Mouse (Mus musculus): ENCODE results near the gene Sec24a.
"Not testable (repeated sequence)": the region's sequence is repeated elsewhere in the genome, so short reads cannot be mapped to it uniquely, and the experiment has no call there.

Sec24a gene

GRCm38 (mm10) chr11:51759941-51760657 lies 3.3 kb downstream of the Sec24a start:
- no peak for DNase-seq (ENCODE audit: low spot score)

DNA sequence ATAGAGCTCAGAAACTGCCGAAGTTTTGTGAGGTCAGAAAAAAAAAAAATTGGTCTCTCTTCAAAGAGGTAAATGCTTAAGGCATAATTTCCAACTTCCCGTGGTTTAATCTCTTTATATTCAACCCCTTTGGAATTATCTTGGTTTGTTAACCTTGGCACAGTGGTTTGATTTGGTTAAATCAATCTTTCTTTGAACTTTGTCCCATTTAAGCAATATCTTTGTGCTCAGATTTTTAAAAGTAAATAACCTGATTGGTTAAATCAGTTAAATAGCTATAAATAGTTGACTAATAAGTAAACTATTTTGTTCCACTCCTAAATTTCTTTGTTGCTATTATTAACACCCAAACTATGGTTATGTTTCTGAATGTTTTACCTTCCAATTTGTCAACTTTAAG lies 4.2 kb downstream of the Sec24a start:
- DNase-seq (ENCODE audit: low spot score) = no peak

- not testable (repeated sequence) for DNase-seq (ENCODE audit: low spot score)
These were observed 5.2 kb downstream of the Sec24a start for GRCm38 (mm10) chr11:51758207-51758606.

DNA sequence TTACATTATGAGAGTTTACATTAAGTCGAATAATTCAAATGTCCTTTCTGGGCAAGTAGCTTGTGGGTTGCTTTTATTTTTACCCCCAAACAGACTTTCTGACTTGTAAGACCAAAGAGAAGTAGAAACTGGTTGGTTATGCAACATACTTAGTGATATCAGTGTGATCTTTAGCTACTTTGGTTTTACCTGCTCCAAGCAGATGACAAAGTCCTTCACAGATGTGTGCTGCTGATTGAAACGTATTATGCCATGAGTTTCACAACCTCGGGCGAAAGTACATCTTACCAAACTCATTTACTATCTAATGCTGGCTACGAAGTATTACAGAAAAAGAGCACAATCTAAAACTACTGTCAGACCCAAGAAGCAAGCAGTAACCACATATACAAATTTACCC lies 5.8 kb downstream of the Sec24a start:
- DNase-seq (ENCODE audit: low spot score) = no peak

GRCm38 (mm10) chr11:51757023-51757422 lies 6.4 kb downstream of the Sec24a start:
- no peak for DNase-seq (ENCODE audit: low spot score)

- peak; percentile 92 for DNase-seq (ENCODE audit: low spot score)
These were observed 7.1 kb downstream of the Sec24a start for GRCm38 (mm10) chr11:51756352-51756771.

- DNase-seq (ENCODE audit: low spot score) = peak; percentile 73
These were observed 7.7 kb downstream of the Sec24a start for GRCm38 (mm10) chr11:51755621-51756311.

DNA sequence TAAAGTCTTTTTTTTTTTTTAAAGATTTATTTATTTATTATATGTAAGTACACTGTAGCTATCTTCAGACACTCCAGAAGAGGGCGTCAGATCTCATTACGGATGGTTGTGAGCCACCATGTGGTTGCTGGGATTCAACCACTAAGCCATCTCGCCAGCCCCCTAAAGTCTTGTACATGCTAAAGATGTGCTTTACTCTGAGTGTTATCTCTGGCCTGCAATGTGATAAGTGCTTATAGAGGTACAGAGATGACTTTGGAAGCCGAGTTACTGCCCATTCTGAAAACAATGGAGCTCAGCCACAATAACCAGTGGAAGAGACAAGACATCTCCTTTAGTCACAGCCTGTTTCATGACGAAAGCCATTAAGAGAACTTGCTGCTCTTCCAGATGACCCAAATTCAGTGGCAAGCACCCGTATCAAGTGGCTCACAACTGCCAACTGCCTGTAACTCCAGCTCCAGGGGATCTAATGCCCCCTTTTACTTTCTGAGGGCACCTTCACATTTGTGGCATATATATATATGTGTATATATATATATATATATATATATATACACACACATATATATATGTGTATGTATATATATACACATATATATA lies 11.7 kb downstream of the Sec24a start:
- DNase-seq (ENCODE audit: low spot score) = not testable (repeated sequence)

DNA sequence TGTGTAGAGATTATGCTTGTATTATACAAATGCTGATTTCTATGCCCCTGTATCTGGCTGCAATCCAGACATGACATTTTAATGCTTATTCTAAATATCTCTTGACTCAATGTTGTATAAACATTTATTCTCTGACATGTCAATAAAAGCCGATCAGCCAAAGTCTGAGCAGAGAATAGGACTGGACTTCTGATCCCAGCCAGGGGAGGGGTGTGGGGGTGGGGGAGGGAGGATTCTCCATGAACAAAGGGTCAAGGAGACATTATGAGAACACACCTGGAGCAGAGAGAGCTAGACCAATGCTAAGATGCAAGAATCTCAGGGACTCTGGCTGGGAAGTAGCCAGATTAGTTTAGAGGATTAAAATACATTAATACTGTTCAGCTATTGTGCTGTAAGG lies 17.3 kb downstream of the Sec24a start:
- DNase-seq (ENCODE audit: low spot score) = no peak

DNA sequence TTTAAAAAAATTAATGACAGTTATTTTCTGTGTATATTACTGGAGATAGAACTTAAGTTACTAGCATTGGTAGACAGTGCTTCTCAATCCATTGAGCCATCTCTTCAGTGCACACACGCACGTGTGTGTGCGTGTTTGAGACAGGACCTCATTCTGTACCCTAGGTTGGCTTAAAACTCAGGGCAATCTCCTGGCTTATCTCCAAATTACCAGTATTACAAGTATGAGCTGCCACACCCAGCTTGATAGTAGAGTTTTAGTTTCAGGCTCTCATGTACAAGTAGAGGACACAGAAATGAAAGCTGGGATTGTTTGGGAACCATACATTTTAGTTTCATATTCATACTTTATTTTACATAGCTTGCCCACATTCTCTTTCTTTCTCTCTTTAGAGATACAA lies 22.7 kb downstream of the Sec24a start:
- no peak for DNase-seq (ENCODE audit: low spot score)

DNA sequence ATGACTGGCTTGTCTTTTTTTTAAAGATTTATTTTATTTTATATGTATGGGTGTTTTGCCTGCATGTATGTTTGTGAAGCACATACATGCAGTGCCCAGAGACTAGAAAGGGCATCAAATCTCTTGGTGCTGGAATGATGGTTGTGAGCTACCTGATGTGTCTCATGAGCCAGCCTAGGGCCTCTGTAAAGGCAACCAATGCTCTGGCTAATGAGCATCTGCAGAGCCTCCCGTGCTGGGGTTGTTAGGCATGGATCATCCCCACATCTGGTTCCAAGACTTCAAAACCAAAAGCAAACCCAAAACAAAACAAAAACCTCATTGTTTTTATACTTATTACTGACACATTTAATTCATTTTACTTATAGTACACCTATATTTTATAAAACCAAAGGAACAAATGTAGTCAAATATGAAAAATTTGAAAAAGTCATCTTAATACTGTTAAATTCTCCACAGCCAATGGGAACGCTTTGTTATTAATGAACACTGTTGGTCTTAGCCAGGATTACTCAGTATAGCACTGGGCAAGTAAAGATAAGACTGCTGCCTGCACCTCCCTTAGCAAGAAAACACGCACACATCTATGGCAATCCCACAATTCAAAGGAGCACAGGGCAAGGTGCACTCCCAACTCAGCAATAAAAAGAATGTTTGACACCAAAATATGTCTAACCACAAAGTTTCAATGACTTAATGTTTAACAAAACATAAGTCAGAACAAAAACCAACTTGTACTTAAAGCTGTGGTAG lies 24.6 kb downstream of the Sec24a start:
- no peak for DNase-seq (ENCODE audit: low spot score)

- not testable (repeated sequence) for DNase-seq (ENCODE audit: low spot score)
These were observed 29.2 kb downstream of the Sec24a start for GRCm38 (mm10) chr11:51734218-51734617.

DNA sequence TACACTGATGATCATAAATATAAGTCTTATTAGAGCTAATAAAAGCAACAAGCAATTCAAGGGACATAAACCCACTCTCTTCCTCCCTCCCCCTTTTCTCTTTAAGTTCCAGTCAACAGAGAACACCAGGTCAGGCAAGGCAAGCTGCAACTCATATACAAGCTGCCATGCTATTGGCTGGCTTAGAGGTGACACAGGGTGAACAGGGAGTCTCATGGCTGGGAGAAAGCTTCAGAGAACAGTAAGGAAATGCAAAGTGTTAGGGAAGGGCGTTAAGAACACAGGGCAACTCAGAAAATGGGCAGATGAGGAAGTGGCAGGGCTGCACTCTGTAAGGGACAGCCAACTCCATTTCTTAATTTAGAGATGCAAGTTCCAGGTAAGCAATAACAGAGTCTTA lies 30.6 kb downstream of the Sec24a start:
- no peak for DNase-seq (ENCODE audit: low spot score)

DNA sequence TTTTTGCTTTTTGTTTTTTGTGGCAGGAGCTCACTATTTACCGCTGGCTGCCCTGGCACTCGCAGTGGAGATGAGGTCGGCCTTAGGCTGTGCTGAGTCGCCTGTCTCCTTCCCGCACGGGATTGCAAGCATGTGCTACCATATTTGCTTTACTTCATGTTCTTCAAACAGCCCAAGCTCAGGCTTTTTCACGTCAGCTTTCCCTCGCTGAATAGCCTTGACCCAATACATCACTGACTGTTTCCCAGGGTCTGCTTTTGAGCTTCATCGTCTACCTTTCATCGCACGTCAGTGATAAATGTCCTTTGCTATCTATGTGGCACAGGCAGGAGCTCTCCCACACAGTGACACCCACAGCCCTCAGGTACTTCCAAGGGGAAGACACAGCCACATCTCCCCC lies 42.4 kb downstream of the Sec24a start:
- no peak for DNase-seq (ENCODE audit: low spot score)

DNA sequence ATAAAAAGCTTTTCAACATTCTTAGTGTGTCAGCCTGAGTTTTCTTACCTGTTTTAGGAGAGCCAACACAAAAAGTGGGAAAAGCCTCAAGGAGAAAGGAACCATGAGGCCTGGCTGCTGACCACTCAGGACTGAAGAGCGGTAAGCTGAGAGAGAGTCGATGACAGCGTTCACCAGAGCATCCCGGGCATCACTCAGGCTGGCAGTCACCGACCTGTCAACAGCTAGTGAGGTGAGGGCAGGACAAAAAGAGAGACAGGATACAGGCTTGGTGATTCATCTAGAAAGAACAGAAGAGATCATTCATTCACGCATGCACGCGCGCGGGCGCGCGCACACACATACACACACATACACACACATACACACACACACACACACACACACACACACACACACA lies 56.4 kb downstream of the Sec24a start:
- DNase-seq (ENCODE audit: low spot score) = no peak

DNA sequence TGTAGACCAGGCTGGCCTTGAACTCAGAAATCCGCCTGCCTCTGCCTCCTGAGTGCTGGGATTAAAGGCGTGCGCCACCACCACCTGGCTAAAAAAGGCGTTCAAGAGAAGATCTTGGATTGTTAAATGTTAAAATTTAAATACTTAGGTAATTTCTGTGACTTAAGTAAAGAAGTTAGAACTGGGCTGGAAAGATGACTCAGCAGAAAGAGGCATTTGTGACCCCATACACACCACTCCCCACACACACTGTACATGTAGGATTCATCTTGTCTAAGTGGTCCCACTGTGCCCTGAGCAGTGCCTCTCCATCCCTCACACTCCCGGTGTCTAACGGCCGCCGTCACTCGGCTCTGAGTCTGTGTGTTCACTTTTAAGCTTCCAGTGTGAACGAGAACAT lies 57.0 kb downstream of the Sec24a start:
- no peak for DNase-seq (ENCODE audit: low spot score)

DNA sequence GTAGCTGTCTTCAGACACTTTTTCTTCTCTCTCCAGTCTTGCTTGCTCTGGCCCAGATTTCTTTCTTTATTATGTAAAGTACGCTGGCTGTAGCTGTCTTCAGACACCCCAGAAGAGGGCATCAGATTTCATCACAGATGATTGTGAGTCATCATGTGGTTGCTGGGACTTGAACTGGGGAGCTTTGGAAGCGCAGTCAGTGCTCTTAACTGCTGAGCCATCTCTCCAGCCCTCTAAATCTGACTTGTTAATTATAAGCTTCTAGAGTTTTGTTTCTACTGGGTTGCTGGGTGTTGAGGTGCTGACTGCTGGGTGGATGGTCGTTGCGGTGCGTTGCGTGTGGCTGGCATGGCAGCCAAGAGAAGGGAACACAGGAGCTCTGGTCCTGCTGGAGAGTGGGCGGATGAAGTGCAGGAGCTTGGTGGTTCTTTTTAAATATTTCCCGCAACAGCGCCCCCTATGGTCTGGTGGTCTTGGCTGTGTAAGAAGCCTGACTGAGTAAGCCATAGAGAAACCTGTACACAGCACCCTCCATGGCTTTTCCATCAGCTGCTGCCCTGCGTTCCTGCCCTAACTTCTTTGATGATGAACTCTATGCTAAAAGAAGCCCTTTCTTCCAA lies 59.9 kb downstream of the Sec24a start:
- peak; percentile 68 for DNase-seq (ENCODE audit: low spot score)

DNA sequence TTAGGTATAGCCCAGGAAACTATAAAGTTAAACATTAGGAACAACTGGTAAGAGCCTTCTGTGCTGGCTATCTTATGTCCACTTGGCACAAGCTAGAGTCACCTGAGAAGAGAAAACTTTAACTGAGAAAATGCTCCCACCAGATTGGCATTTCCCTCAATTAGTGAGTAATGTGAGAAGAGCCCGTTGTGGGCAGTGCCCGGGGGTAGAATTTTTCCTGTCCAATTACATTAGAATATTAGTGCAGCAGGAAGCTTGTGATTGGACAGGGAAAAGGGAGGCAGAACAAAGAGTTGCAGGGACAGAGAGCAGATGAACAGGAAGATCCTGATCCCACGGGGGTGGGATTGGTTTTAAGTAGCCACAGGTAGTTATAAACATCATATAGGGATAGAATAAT lies 60.6 kb downstream of the Sec24a start:
- DNase-seq (ENCODE audit: low spot score) = no peak

DNA sequence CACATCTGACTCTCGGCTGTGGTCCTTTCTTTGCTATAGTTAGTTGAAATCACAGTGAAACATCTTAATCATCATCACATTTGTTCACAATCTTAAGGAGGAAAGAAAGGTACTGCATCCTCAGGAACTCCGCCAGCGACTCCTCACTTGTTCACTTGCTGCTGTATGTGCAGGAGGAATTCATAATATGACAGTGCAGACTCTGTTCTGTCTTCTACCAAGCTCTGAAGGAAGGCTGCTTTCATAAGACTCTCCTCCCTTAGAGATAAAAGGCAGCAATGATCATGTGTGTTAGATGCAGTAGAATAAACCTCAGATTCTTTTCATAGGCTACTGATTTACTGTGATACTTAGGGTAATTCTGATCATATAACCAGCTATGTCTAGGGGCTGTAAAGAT lies 68.5 kb downstream of the Sec24a start:
- no peak for DNase-seq (ENCODE audit: low spot score)

DNA sequence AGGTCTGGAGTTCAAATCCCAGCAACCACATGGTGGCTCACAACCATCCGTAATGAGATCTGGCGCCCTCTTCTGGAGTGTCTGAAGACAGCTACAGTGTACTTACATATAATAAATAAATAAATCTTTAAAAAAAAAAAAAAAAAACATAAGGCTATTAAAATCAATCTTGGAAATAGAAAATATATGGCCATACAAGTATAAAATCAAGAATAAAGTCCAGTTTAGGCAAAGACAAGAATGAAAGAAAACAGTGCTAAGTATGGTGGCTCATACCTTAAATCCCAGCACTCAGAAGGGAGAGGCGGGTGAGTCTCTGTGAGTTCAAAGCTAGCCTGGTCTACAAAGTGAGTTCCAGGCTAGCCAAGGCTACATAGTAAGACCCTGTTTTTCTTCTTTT lies 72.8 kb downstream of the Sec24a start:
- not testable (repeated sequence) for DNase-seq (ENCODE audit: low spot score)

DNA sequence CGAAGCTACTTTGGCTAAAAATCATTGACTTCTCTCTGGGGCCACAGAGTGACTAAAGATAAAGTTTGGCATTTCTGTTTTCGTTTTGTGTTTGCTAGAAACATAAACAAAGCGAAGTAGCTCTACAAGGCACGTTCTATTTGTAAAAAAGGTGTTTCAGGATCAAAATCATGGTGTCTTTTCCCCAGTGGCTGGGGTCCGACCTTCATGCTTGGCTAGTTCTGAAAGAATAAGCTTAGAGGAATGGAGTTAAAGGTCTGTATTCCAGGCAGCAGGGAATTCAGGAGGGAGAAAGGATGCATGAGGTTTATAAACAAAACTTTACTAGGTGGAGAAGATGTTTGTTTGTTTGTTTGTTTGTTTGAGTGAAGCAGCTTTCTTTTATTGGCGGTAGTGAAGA lies 74.1 kb downstream of the Sec24a start:
- DNase-seq (ENCODE audit: low spot score) = no peak

All from testis, postnatal 10 days (tissue).